Mouse (Mus musculus) kidney, postnatal 4 days (tissue): ENCODE data around the gene Zer1.
"Not testable (repeated sequence)": the region's sequence is repeated elsewhere in the genome, so short reads cannot be mapped to it uniquely, and the experiment has no call there.

Source experiments
- DNase-seq, 2 experiments: peaks; one replicate each; pipeline ENCODE4 v3.0.0; 2021; ENCODE audit warnings: mixed read lengths in 2 of 2

The Zer1 gene

GRCm38 (mm10) chr2:30076959-30077358 is 47.4 kb downstream of the Zer1 start:
- no peak for DNase-seq

DNA sequence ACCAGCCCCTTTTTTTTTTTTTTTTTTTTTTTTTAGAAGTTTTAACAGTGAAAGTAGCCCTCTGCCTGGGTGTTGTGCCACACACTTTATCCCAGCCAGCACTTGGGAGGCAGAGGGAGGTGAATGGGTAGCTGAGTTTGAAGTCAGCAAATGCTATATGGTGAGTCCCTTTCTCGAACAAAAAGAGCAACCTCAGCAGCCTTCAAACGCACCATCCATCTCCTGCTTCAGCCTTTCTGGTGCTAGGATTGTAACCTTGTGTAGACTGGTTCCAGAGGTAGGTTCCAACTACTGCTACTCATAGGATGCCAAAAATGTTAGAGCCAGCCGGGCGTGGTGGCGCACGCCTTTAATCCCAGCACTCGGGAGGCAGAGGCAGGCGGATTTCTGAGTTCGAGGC is 47.9 kb downstream of the Zer1 start:
- no peak for DNase-seq

DNA sequence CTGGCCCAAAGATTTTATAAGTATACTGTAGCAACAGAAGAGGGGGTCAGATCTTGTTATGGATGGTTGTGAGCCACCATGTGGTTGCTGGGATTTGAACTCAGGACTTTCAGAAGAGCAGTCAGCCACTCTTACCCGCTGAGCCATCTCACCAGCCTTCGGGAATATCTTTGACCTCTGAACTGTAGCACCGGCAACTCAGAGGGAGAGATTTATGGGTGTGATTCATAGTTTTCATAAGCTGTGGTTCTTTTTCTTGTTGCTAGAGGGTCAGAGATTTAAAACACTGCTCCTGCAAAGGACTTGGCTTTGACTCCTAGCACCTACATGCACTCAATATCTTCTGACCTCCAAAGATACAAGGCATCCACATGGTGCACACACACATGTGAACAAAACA is 48.8 kb downstream of the Zer1 start:
- DNase-seq = no peak

DNA sequence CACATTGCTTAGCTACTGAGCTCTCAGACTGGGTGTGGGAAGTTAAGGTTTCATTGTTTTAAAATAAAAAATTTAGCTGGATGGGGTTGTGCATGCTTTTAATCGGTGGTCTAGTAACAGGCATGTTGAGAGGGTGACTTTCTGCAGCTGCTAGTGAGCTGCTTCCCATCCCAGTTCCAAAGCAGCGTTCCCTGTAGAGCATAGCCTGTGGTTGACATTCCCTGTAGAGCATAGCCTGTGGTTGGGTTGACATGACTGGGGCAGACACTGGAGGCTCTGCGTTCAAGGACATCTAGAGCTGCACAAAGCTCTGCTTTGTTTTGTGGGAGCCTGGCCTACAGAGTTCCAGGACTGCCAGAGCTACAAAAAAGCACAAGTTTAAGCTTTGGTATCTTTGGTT is 51.1 kb downstream of the Zer1 start:
- no peak for DNase-seq

- DNase-seq = no peak
Measured at GRCm38 (mm10) chr2:30072875-30073274, 51.5 kb downstream of the Zer1 start.

- DNase-seq = no peak
Measured at GRCm38 (mm10) chr2:30067962-30068361, 56.4 kb downstream of the Zer1 start.

DNA sequence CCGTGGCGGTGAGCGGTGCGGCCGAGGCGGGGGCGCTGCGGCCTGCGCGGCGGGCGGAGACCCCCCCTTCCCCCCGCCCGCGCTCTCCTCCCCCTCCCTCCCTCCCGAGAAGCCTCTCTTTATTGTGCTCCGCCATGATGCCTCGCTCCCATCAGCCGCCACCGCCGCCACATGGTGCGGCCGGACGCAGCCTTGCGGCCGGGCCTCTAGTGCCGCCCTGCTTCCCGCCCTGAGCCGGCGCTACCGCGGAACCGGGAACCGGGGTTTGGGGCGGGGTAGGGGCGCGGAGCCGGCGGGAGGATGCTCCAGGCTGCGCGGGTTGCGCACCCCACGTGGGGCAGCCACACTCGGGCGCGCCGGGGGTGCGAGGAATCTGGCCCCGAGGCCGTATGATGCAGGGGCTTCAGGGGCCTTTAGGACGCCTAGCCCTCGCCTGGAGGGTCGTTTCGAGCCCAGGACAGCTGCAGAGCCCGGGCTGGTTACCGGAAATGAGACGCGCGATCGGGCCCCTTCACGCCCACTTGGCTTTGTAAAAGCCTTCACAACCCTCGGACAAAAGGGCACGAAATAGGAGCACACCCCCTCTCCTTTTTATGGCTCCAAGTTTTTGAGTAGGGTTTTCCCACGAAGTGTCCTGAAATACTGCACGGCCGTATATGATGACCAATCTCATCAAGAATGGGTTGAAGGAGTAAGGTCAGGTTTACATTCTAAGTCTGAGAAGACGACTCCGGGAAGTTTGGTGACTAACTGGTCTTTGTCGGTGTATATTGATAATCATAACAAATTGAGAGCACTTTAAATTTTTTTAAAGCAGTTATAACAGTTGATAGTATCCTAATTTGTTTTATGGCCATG is 57.1 kb downstream of the Zer1 start:
- DNase-seq = peak; percentile 65 to 77

- peak; percentile 97 to 98 for DNase-seq
Measured at GRCm38 (mm10) chr2:30066046-30066901, 58.1 kb downstream of the Zer1 start.

DNA sequence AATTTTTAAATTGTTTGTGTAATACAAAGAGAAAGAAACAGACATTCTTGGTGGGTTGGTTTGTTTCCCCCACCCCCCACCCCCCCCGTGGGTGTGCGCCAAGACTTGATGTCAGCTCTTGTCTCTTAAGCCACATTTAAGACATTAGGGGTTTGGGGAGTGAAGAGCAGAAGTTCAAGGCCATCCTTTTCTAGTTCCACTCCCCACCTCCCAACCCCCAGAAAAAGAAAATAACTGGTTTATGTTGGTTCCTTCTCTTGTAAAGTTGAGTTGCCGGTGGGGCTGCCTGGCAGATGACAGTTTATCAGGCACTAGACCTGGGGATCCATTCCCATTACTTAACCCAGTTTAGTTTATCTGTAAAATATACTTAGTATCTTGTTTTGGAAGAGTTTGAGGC is 60.1 kb downstream of the Zer1 start:
- no peak for DNase-seq

- DNase-seq = no peak
Measured at GRCm38 (mm10) chr2:30063791-30064190, 60.6 kb downstream of the Zer1 start.

GRCm38 (mm10) chr2:30063235-30063634 is 61.1 kb downstream of the Zer1 start:
- DNase-seq = no peak

GRCm38 (mm10) chr2:30062249-30063093 is 61.9 kb downstream of the Zer1 start:
- DNase-seq = peak; percentile 67 to 78

- DNase-seq = peak; percentile 70 to 77
Measured at GRCm38 (mm10) chr2:30061215-30062166, 62.9 kb downstream of the Zer1 start.

GRCm38 (mm10) chr2:30058418-30058817 is 66.0 kb downstream of the Zer1 start:
- DNase-seq = no peak

DNA sequence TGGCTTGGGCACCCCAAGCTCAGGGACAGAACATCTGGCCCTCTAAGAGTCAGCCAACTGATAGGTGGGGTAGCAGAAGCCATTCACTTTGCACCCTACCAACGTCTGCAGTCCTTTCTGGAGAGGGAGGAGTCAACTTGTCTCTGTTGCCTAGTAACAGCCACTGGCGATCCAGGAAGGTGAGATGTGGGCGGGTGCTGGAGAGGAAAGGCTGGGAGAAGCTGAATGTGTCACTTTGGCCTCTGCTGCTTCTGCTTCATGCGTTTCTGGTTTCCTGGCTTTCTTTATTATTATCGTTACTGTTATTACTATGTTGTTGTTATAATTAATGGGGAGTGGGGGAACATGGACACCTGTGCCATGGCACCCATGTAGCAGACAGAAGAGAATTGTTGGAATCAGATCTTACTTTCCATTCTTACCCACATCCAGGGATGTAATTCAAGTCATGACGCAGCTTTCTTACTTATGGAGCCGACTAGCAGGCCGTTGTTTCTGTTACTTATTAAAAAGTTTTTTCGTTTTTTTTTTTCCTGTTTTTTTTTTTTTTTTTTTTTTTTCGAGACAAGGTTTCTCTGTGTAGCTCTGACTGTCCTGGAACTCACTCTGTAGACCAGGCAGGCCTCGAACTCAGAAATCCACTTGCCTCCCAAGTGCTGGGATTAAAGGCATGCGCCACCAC is 67.0 kb downstream of the Zer1 start, which contains the start of gene Set:
Set (plus strand) TSS at position 156 of the 682 bp plus-strand sequence.
- DNase-seq = peak; percentile 44 to 60

DNA sequence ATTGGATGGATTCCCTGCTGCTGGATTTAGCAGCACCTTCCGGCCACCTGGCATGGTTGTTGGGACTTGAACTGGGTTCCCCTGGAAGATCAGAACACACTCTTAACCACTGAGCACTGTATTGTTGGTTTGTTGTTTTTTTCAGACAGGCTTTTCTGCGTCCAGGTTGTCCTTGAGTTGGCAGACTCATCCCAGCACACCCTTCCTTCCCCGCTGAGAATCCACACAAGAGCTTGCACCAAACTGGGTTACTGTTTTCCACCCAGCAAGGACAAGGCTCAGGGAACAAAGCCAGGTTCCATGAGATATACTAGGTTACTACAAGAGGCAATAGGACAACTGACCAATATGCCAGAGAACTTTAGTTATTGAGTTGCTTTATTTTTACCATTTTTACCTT is 67.6 kb downstream of the Zer1 start:
- DNase-seq = no peak

DNA sequence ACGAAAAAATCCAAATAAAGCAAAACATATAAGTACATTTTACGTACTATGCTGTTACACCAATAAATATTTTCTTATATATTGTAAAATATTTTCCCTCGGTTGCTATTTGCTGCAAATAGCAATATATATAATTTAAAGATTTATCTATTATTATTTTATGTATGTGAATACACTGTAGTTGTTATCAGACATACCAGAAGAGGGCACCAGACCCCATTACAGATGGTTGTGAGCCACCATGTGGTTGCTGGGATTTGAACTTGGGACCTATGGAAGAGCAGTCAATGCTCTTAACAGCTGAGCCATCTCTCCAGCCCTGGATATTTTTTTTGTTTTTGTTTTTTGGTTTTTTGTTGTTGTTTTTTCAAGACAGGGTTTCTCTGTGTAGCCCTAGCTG is 69.1 kb downstream of the Zer1 start:
- not testable (repeated sequence) for DNase-seq

GRCm38 (mm10) chr2:30051992-30052761 is 72.2 kb downstream of the Zer1 start:
- DNase-seq = no peak

DNA sequence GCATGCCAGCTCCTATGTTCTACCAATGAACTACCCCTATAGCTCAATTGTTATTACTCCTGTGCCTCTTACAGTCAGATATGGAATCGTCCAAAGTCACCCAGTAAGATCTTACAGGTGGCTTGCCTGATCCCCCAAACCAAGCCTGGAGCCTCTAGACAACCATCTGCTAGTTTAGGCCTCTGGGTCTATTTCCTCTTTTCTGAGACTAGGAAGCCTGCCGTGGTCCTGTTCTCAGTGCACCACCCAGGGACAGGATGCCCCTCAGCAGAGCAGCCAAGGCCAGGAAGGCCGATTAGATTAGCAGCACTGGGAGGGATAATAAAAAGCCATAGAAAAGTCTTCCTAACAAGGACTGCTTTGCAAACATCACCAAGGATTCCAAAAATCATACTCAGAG is 74.6 kb downstream of the Zer1 start:
- DNase-seq = no peak
